Mouse (Mus musculus) adipocyte (in vitro differentiated cells): ENCODE data around the gene Gpr108.

ENCODE experiments used
- DNase-seq: peaks from one replicate; pipeline ENCODE4 v3.0.0-alpha.2; 2016; ENCODE audit warnings: low spot score

The Gpr108 gene

GRCm38 (mm10) chr17:57207938-57208337 lies 40.3 kb downstream of the Gpr108 start:
- DNase-seq: peak; percentile 28

DNA sequence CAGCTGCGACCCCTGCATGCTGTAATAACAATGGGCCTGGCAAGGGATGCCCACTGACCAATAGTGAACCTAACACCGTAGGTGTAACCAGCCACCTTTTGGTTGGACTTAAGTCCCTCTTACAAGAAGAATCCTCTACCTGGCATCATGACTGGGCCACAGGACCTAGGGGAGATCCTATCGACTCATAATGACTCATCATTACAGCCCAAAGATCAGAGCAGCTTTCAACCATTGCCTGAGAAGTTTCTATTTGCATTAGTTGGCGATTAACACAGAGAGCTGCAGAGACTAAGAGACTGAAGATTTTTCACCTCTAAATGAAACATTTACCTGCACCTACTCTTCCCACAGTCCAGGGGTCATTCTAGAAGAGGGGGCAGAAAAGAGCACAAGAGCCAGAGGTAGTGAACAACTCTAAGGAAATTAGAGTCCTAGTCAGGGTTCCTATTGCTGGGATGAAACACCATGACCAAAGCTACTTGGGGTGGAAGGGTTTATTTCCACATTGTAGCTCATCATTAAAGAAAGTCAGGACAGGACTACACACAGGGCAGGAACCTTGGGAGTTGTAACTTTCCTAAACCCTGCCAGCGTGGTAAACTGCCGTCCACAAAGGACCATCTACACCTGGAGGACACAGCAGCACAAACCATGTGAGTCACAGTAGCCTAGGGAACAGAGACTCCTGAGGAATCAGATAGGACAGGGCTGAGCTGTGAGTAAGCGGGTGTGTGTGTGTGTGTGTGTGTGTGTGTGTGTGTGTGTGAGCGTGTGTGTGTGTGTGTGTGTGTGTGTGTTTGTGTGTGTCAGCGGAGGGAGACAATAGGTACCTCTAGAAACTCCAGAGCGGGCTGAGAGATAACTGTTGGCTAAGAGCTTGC lies 46.2 kb downstream of the Gpr108 start:
- no peak for DNase-seq

- no peak for DNase-seq
Observed at GRCm38 (mm10) chr17:57198252-57198651, 50.0 kb downstream of the Gpr108 start.

- DNase-seq: peak; percentile 35
Observed at GRCm38 (mm10) chr17:57195326-57196010, 52.8 kb downstream of the Gpr108 start.

GRCm38 (mm10) chr17:57194771-57195170 lies 53.5 kb downstream of the Gpr108 start:
- no peak for DNase-seq

DNA sequence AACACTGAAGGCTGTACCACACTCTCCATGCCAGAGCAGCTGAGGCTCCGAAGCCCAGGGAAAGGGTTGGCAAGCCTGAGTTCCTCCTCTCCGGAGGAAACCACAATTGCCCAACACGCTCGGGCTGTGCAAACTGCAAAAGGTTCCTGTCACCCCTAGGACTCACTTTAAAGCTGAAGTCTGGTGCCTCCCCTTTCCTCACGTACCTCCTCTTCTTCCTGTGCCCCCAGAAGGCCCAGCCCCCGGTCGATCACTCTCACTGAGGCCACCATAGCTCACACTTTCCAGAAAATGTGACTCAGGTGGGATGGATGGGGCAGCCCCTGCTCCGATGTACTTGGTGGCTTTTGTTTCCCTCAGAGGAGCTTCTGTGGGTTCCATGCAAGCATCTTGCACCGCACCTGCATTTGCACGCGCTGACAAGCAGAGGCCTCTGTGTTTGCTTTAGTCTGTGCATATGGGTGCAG lies 54.2 kb downstream of the Gpr108 start, which contains the start of gene Tnfsf14:
TSS of gene Tnfsf14 (minus strand) at position 137 of the 467 bp plus-strand sequence.
- no peak for DNase-seq

- DNase-seq: no peak
Observed at GRCm38 (mm10) chr17:57188510-57189192, 59.6 kb downstream of the Gpr108 start.

DNA sequence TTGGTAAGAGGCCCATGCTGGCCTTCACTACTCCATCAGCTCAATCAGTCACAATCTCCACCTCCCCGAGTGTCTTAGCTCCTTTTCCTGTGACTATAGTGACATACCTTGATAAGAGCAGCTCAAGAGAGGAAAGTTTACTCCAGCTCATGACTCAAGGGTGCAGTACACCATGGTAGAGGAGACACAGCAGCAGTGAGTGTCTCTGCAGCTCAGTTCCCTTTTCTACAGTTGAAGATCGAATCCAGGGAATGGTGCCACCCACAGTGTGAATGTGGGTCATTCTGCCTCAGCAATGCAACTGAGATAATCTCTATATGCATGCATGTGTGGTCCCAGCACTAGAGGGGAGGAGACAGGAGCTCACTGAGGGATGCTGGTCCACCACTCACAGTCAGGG lies 62.6 kb downstream of the Gpr108 start:
- DNase-seq: no peak
